Mouse (Mus musculus): ENCODE data around the gene Tbrg4. TPM values are rescaled to one million over a fixed set of nuclear protein-coding genes. Genes with fewer than 3 reads are reported as not detected.
A peak's percentile ranks its signal among the peaks of the same experiment; 100 is the strongest.
"Not testable (repeated sequence)": the region's sequence is repeated elsewhere in the genome, so short reads cannot be mapped to it uniquely, and the experiment has no call there.

Tbrg4 gene
- 10 to 100 TPM; 42.9 to 52.9 TPM for total RNA-seq (2021)
- long read RNA-seq, experiment 1, transcript Tbrg4-201 (12 exons, 2,290 nt), result major isoform, 8 of 16 reads
- long read RNA-seq, experiment 1, partial matches to known transcripts, result 2 of 16 reads
- long read RNA-seq, experiment 1, other reads (novel, unspliced or antisense), result 4 of 16 reads
- long read RNA-seq, experiment 2, transcript Tbrg4-201 (12 exons, 2,290 nt), result major isoform, 8 of 18 reads
- long read RNA-seq, experiment 2, partial matches to known transcripts, result 4 of 18 reads
- long read RNA-seq, experiment 2, other reads (novel, unspliced or antisense), result 4 of 18 reads

- peak; percentile 90 to 91 for DNase-seq (ENCODE audit: low spot score in 2 of 2)
- Histone ChIP-seq H3K4me3 (peak within 1 kb of the TSS; percentile 83), H3K27ac (peak within 1 kb of the TSS; percentile 92)
- TF ChIP-seq CTCF (conservative IDR thresholded peaks at IDR 0.05), result 0 out of 2 replicates have a peak, but pooled peaks have one; percentile 5
These were observed at the start of gene Tbrg4 for GRCm38 (mm10) chr11:6625478-6626387. Gene Tbrg4 (minus strand): TSS chr11:6626067.

- Histone ChIP-seq H3K4me3 (no peak overlapping the region), H3K27ac (no peak overlapping the region)
- no peak for TF ChIP-seq CTCF (conservative IDR thresholded peaks at IDR 0.05)
These were observed 49.5 kb upstream of the Tbrg4 start for GRCm38 (mm10) chr11:6675402-6675801.

GRCm38 (mm10) chr11:6674701-6675100 is 48.8 kb upstream of the Tbrg4 start:
- Histone ChIP-seq H3K27ac (no peak overlapping the region), H3K4me3 (no peak overlapping the region)
- TF ChIP-seq CTCF (conservative IDR thresholded peaks at IDR 0.05), result no peak
- no peak for DNase-seq (ENCODE audit: low spot score in 2 of 2)

More at GRCm38 (mm10) chr11:6675402-6675801, 49.5 kb upstream of the Tbrg4 start:
- DNase-seq (ENCODE audit: low spot score in 2 of 2), result no peak

GRCm38 (mm10) chr11:6670826-6671225 is 45.0 kb upstream of the Tbrg4 start:
- H3K27ac ChIP-seq, result no peak overlapping the region
- DNase-seq (ENCODE audit: low spot score in 2 of 2), result no peak
- TF ChIP-seq CTCF (conservative IDR thresholded peaks at IDR 0.05), result no peak
- no peak overlapping the region for H3K4me3 ChIP-seq

- H3K4me3 ChIP-seq, result no peak overlapping the region
- no peak overlapping the region for H3K27ac ChIP-seq
- peak; percentile 46 for TF ChIP-seq CTCF (conservative IDR thresholded peaks at IDR 0.05)
- no peak for DNase-seq (ENCODE audit: low spot score in 2 of 2)
These were observed 44.2 kb upstream of the Tbrg4 start for GRCm38 (mm10) chr11:6670044-6670443.

GRCm38 (mm10) chr11:6669041-6669440 is 43.2 kb upstream of the Tbrg4 start:
- no peak overlapping the region for H3K4me3 ChIP-seq
- no peak for TF ChIP-seq CTCF (conservative IDR thresholded peaks at IDR 0.05)
- DNase-seq (ENCODE audit: low spot score in 2 of 2), result no peak
- no peak overlapping the region for H3K27ac ChIP-seq

- DNase-seq (ENCODE audit: low spot score in 2 of 2), result no peak
- Histone ChIP-seq H3K4me3 (no peak overlapping the region), H3K27ac (no peak overlapping the region)
- TF ChIP-seq CTCF (conservative IDR thresholded peaks at IDR 0.05), result no peak
These were observed 40.8 kb upstream of the Tbrg4 start for GRCm38 (mm10) chr11:6666634-6667033.

- no peak for TF ChIP-seq CTCF (conservative IDR thresholded peaks at IDR 0.05)
- Histone ChIP-seq H3K27ac (no peak overlapping the region), H3K4me3 (no peak overlapping the region)
- DNase-seq (ENCODE audit: low spot score in 2 of 2), result no peak
These were observed 35.3 kb upstream of the Tbrg4 start for GRCm38 (mm10) chr11:6661206-6661605.

GRCm38 (mm10) chr11:6658271-6658670 is 32.4 kb upstream of the Tbrg4 start, which contains the start of gene Ramp3:
Gene Ramp3 (plus strand): TSS chr11:6658521.
- peak within 1 kb of the TSS; percentile 48 for H3K4me3 ChIP-seq
- no peak for TF ChIP-seq CTCF (conservative IDR thresholded peaks at IDR 0.05)
- H3K27ac ChIP-seq, result no peak within 1 kb of the TSS
- DNase-seq (ENCODE audit: low spot score in 2 of 2), result no peak

GRCm38 (mm10) chr11:6654903-6655302 is 29.0 kb upstream of the Tbrg4 start:
- TF ChIP-seq CTCF (conservative IDR thresholded peaks at IDR 0.05), result peak; percentile 81
- H3K27ac ChIP-seq, result no peak overlapping the region
- peak; percentile 83 to 89 for DNase-seq (ENCODE audit: low spot score in 2 of 2)
- no peak overlapping the region for H3K4me3 ChIP-seq

GRCm38 (mm10) chr11:6652978-6653377 is 27.1 kb upstream of the Tbrg4 start:
- not testable (repeated sequence) for H3K27ac ChIP-seq; H3K4me3 ChIP-seq; DNase-seq (ENCODE audit: low spot score in 2 of 2)
- peak; percentile 59 for TF ChIP-seq CTCF (conservative IDR thresholded peaks at IDR 0.05)

- no peak for TF ChIP-seq CTCF (conservative IDR thresholded peaks at IDR 0.05)
- Histone ChIP-seq H3K4me3 (no peak overlapping the region), H3K27ac (no peak overlapping the region)
- DNase-seq (ENCODE audit: low spot score in 2 of 2), result no peak
These were observed 24.7 kb upstream of the Tbrg4 start for GRCm38 (mm10) chr11:6650519-6650918.
